Mouse (Mus musculus): Measurements from ENCODE around the gene Gtf2ird1. TPM values are rescaled to one million over a fixed set of nuclear protein-coding genes. Genes with fewer than 3 reads are reported as not detected.

Gene Gtf2ird1
- polyA plus RNA-seq, 2 experiments, result 99.0 to 100 TPM

DNA sequence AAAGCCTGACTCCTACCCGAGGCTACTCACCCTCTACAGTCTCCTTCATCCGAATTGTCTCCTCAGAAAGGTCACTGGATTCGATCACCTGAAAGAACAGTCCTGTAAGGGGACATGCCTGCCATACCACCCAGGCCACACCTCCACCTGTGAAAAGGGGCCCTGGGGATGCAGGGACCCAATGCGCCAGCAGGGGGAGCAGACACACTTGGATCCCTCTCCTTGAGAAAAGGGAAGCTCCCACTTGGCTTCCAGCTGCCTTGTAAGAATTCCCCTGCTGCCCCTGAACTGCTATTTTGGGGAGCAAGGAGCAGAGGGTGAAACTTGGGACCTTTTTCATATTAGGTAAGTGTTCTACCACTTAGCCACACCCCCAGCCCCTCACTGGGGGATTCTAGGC lies 43.5 kb upstream of the Gtf2ird1 start:
- H3K4me2 ChIP-seq (replicated peaks; ENCODE audit: low read depth, low read length, severe bottlenecking), result no peak overlapping the region
- peaks cover 66% of the 10 kb centered on the region for H3K36me3 ChIP-seq (ENCODE audit: control insufficient read depth, insufficient read depth, low read length)
- no peaks in the 10 kb centered on the region for H3K4me1 ChIP-seq (ENCODE audit: control insufficient read depth, insufficient read depth, low read length)
- DNase-seq (ENCODE audit: low spot score), result no peak
- H3K27ac ChIP-seq (replicated peaks; ENCODE audit: low read depth, low read length), result no peak overlapping the region
- no peak for TF ChIP-seq POLR2A (IDR thresholded peaks at IDR 0.05; ENCODE audit: borderline replicate concordance, extremely low read depth, insufficient read depth, insufficient read length)
- no peaks in the 10 kb centered on the region for H3K27me3 ChIP-seq (ENCODE audit: control insufficient read depth, insufficient read depth, low read length)
- H3K4me3 ChIP-seq (replicated peaks; ENCODE audit: low read length), result no peak overlapping the region
- ATAC-seq (ENCODE audit: low FRiP score, low read depth), result no peak
- H3K9me3 ChIP-seq (ENCODE audit: control insufficient read depth, low read length), result no peaks in the 10 kb centered on the region
- 75% methylated on average over 4 of the region's 4 CpGs for WGBS
- H3K9ac ChIP-seq (ENCODE audit: low read depth, low read length, severe bottlenecking), result no peak overlapping the region

DNA sequence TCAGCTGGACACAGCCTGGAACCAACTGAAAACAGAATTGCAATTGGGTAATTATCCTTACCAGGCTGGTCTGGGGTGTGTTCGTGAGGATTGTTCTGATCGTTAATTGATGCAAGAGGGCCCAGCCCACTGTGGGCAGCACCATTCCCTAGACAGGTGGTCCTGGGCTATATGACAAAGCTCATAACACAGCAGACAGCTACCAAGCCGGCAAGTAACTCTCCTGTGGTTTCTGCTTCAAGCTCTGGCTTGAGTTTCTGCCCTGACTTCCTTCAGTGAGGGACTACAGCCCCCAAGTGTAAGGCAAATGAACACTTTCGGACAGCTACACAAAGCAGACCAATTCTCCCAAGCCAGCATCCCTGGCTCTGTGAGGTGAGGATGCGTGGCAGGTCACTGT lies 40.5 kb upstream of the Gtf2ird1 start:
- H3K36me3 ChIP-seq (ENCODE audit: control insufficient read depth, insufficient read depth, low read length), result peaks cover 76% of the 10 kb centered on the region
- no peak for ATAC-seq (ENCODE audit: low FRiP score, low read depth)
- H3K27ac ChIP-seq (replicated peaks; ENCODE audit: low read depth, low read length), result no peak overlapping the region
- DNase-seq (ENCODE audit: low spot score), result no peak
- no peaks in the 10 kb centered on the region for H3K9me3 ChIP-seq (ENCODE audit: control insufficient read depth, low read length)
- WGBS, result 94% methylated on average over 5 of the region's 5 CpGs
- no peak for TF ChIP-seq POLR2A (IDR thresholded peaks at IDR 0.05; ENCODE audit: borderline replicate concordance, extremely low read depth, insufficient read depth, insufficient read length)
- H3K4me1 ChIP-seq (ENCODE audit: control insufficient read depth, insufficient read depth, low read length), result no peaks in the 10 kb centered on the region
- H3K4me2 ChIP-seq (replicated peaks; ENCODE audit: low read depth, low read length, severe bottlenecking), result no peak overlapping the region
- H3K9ac ChIP-seq (ENCODE audit: low read depth, low read length, severe bottlenecking), result no peak overlapping the region
- H3K4me3 ChIP-seq (replicated peaks; ENCODE audit: low read length), result no peak overlapping the region
- no peaks in the 10 kb centered on the region for H3K27me3 ChIP-seq (ENCODE audit: control insufficient read depth, insufficient read depth, low read length)

GRCm38 (mm10) chr5:134495796-134496195 lies 39.3 kb upstream of the Gtf2ird1 start:
- no peaks in the 10 kb centered on the region for H3K27me3 ChIP-seq (ENCODE audit: control insufficient read depth, insufficient read depth, low read length)
- no peak overlapping the region for H3K4me3 ChIP-seq (replicated peaks; ENCODE audit: low read length)
- DNase-seq (ENCODE audit: low spot score) (no peak), ATAC-seq (ENCODE audit: low FRiP score, low read depth) (no peak)
- H3K4me1 ChIP-seq (ENCODE audit: control insufficient read depth, insufficient read depth, low read length), result no peaks in the 10 kb centered on the region
- peaks cover 75% of the 10 kb centered on the region for H3K36me3 ChIP-seq (ENCODE audit: control insufficient read depth, insufficient read depth, low read length)
- no peaks in the 10 kb centered on the region for H3K9me3 ChIP-seq (ENCODE audit: control insufficient read depth, low read length)
- no peak overlapping the region for H3K9ac ChIP-seq (ENCODE audit: low read depth, low read length, severe bottlenecking)
- WGBS, result 88% methylated on average over 4 of the region's 4 CpGs
- H3K27ac ChIP-seq (replicated peaks; ENCODE audit: low read depth, low read length), result no peak overlapping the region
- no peak for TF ChIP-seq POLR2A (IDR thresholded peaks at IDR 0.05; ENCODE audit: borderline replicate concordance, extremely low read depth, insufficient read depth, insufficient read length)
- no peak overlapping the region for H3K4me2 ChIP-seq (replicated peaks; ENCODE audit: low read depth, low read length, severe bottlenecking)

DNA sequence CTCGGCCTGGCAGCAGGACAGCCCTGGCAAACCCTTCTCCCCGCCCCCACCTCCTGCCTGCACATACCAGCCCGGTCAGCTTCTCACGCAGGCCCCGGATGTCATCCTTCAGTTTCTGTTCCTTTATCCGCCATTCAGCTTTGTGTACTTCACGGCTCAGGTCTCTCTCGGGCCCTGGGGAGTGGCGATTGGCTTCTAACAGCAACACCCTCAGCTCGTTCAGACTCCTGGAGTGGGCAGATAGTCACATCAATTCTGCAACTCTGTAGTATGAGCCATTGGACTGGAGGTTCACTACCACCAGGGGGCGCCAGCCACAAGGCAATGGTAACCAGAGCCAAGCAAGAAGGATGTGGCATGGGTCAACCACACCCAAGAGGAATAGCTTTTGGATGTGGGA lies 37.6 kb upstream of the Gtf2ird1 start:
- TF ChIP-seq POLR2A (IDR thresholded peaks at IDR 0.05; ENCODE audit: borderline replicate concordance, extremely low read depth, insufficient read depth, insufficient read length), result no peak
- no peak overlapping the region for H3K4me3 ChIP-seq (replicated peaks; ENCODE audit: low read length)
- H3K27ac ChIP-seq (replicated peaks; ENCODE audit: low read depth, low read length), result no peak overlapping the region
- no peaks in the 10 kb centered on the region for H3K9me3 ChIP-seq (ENCODE audit: control insufficient read depth, low read length)
- ATAC-seq (ENCODE audit: low FRiP score, low read depth) (peak; percentile 64), DNase-seq (ENCODE audit: low spot score) (peak; percentile 83)
- no peaks in the 10 kb centered on the region for H3K27me3 ChIP-seq (ENCODE audit: control insufficient read depth, insufficient read depth, low read length)
- H3K36me3 ChIP-seq (ENCODE audit: control insufficient read depth, insufficient read depth, low read length), result peaks cover 84% of the 10 kb centered on the region
- 0 out of 2 replicates have a peak, but pooled peaks cover 2% of the 10 kb centered on the region for H3K4me1 ChIP-seq (ENCODE audit: control insufficient read depth, insufficient read depth, low read length)
- no peak overlapping the region for H3K9ac ChIP-seq (ENCODE audit: low read depth, low read length, severe bottlenecking)
- H3K4me2 ChIP-seq (replicated peaks; ENCODE audit: low read depth, low read length, severe bottlenecking), result no peak overlapping the region
- 62% methylated on average over 11 of the region's 11 CpGs for WGBS

- Histone ChIP-seq H3K27ac (replicated peaks; ENCODE audit: low read depth, low read length) (no peak overlapping the region), H3K4me2 (replicated peaks; ENCODE audit: low read depth, low read length, severe bottlenecking) (no peak overlapping the region), H3K9me3 (ENCODE audit: control insufficient read depth, low read length) (no peaks in the 10 kb centered on the region), H3K27me3 (ENCODE audit: control insufficient read depth, insufficient read depth, low read length) (no peaks in the 10 kb centered on the region), H3K9ac (ENCODE audit: low read depth, low read length, severe bottlenecking) (no peak overlapping the region), H3K4me1 (ENCODE audit: control insufficient read depth, insufficient read depth, low read length) (0 out of 2 replicates have a peak, but pooled peaks cover 2% of the 10 kb centered on the region), H3K4me3 (replicated peaks; ENCODE audit: low read length) (no peak overlapping the region), H3K36me3 (ENCODE audit: control insufficient read depth, insufficient read depth, low read length) (peaks cover 79% of the 10 kb centered on the region)
- DNase-seq (ENCODE audit: low spot score) (no peak), ATAC-seq (ENCODE audit: low FRiP score, low read depth) (no peak)
- TF ChIP-seq POLR2A (IDR thresholded peaks at IDR 0.05; ENCODE audit: borderline replicate concordance, extremely low read depth, insufficient read depth, insufficient read length), result no peak
- over 99% methylated on average over 4 of the region's 4 CpGs for WGBS
Measured at GRCm38 (mm10) chr5:134492956-134493355, 36.4 kb upstream of the Gtf2ird1 start.

All from limb, embryonic 14.5 days (tissue).